Mouse (Mus musculus) ES-Bruce4 (cell line): ENCODE measurements at regions not wholly inside any gene's neighbourhood (a gene's known extent, or its start where the extent isn't known, plus 50 kb on each side); places are given as distances from the start of the nearest gene placed in this dataset.

Experiments used
- CTCF ChIP-seq: IDR thresholded peaks from one replicate; pipeline ENCODE4 v1.8.1; 2011; ENCODE audit warnings: low read depth, low read length
- EP300 ChIP-seq: IDR thresholded peaks from 2 replicates; pipeline ENCODE4 v1.6.1; 2011; ENCODE audit warnings: low read depth, low read length; ENCODE audit not compliant: insufficient read depth
- POLR2A ChIP-seq: IDR thresholded peaks from one replicate; pipeline ENCODE4 v1.8.1; 2011; ENCODE audit warnings: low read length; ENCODE audit not compliant: insufficient read depth

GRCm38 (mm10) chr13:10445679-10446078 lies 85.0 kb upstream of the Chrm3 start:
- TF ChIP-seq POLR2A, result no peak
- no peak for TF ChIP-seq CTCF
- no peak for TF ChIP-seq EP300
